Mouse (Mus musculus): ENCODE data around the gene Prdm5. TPM values are rescaled to one million over a fixed set of nuclear protein-coding genes. Genes with fewer than 3 reads are reported as not detected.

Gene Prdm5
- polyA plus RNA-seq, 1 experiment from 2014 or later: 19.8 TPM

DNA sequence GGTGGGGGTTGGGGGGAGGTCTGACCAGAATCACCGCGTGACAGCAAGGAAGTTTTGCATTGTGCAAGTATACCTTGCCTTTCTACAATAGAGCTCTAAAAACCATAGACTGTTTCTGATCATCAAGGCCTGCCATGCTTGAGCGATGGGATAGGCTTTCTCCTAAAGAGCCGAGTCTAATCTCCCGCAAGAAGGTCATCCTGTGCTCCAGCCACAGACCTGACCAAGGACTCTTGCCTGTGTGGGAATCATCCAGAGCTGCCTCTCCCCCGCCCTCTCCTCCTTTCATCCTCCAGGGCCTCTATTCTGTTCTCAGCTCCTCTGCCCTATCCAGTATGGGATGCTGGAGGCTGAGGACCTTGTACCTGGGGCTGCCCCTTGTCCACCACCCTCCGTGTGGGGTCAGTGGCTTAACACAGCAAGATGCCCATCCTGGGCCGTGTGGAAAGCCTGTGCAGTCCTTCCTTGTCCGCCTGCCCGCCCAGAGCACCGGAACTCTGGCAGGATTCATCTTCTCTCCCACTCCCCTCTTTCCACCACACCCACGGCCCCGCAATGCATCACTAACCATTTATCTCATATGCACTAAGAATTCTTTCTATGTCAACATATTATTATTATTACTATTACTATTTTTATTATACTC, 12.9 kb upstream of the Prdm5 start:
- Histone ChIP-seq H3K36me3 (ENCODE audit: control insufficient read depth, insufficient read depth, low read length) (no peaks in the 10 kb centered on the region), H3K4me1 (ENCODE audit: control insufficient read depth, insufficient read depth, low read length) (no peaks in the 10 kb centered on the region), H3K27ac (ENCODE audit: low read depth, low read length) (no peak overlapping the region), H3K4me2 (replicated peaks; ENCODE audit: low read depth, low read length) (no peak overlapping the region), H3K9ac (ENCODE audit: low read depth, low read length) (no peak overlapping the region), H3K4me3 (ENCODE audit: low read length) (no peak overlapping the region), H3K27me3 (ENCODE audit: control insufficient read depth, insufficient read depth, low read length) (no peaks in the 10 kb centered on the region), H3K9me3 (ENCODE audit: control insufficient read depth, low read length) (no peaks in the 10 kb centered on the region)
- ATAC-seq (ENCODE audit: low FRiP score, low TSS enrichment): peak; percentile 52; the same call in 1 of the 2 replicates
- WGBS: 79% methylated on average over 13 of the region's 13 CpGs

GRCm38 (mm10) chr6:65767911-65768310, 10.9 kb upstream of the Prdm5 start:
- H3K27ac ChIP-seq (ENCODE audit: low read depth, low read length): no peak overlapping the region
- 91% methylated on average over 5 of the region's 5 CpGs for WGBS
- ATAC-seq (ENCODE audit: low FRiP score, low TSS enrichment): no peak

GRCm38 (mm10) chr6:65773566-65773965, 5.2 kb upstream of the Prdm5 start:
- 99% methylated on average over 4 of the region's 4 CpGs for WGBS
- H3K4me2 ChIP-seq (replicated peaks; ENCODE audit: low read depth, low read length): no peak overlapping the region
- H3K27me3 ChIP-seq (ENCODE audit: control insufficient read depth, insufficient read depth, low read length): no peaks in the 10 kb centered on the region
- no peaks in the 10 kb centered on the region for H3K4me1 ChIP-seq (ENCODE audit: control insufficient read depth, insufficient read depth, low read length)
- no peak overlapping the region for H3K9ac ChIP-seq (ENCODE audit: low read depth, low read length)
- no peak overlapping the region for H3K27ac ChIP-seq (ENCODE audit: low read depth, low read length)
- no peak overlapping the region for H3K4me3 ChIP-seq (ENCODE audit: low read length)
- no peak for ATAC-seq (ENCODE audit: low FRiP score, low TSS enrichment)
- no peaks in the 10 kb centered on the region for H3K36me3 ChIP-seq (ENCODE audit: control insufficient read depth, insufficient read depth, low read length)
- H3K9me3 ChIP-seq (ENCODE audit: control insufficient read depth, low read length): no peaks in the 10 kb centered on the region

More at GRCm38 (mm10) chr6:65767911-65768310, 10.9 kb upstream of the Prdm5 start:
- Histone ChIP-seq H3K36me3 (ENCODE audit: control insufficient read depth, insufficient read depth, low read length) (no peaks in the 10 kb centered on the region), H3K27me3 (ENCODE audit: control insufficient read depth, insufficient read depth, low read length) (no peaks in the 10 kb centered on the region), H3K9ac (ENCODE audit: low read depth, low read length) (no peak overlapping the region), H3K4me3 (ENCODE audit: low read length) (no peak overlapping the region), H3K4me1 (ENCODE audit: control insufficient read depth, insufficient read depth, low read length) (no peaks in the 10 kb centered on the region), H3K4me2 (replicated peaks; ENCODE audit: low read depth, low read length) (no peak overlapping the region), H3K9me3 (ENCODE audit: control insufficient read depth, low read length) (no peaks in the 10 kb centered on the region)

- Histone ChIP-seq H3K4me2 (replicated peaks; ENCODE audit: low read depth, low read length) (peak overlapping the region; percentile 81), H3K27ac (ENCODE audit: low read depth, low read length) (no peak overlapping the region), H3K4me3 (ENCODE audit: low read length) (peak overlapping the region; percentile 59), H3K27me3 (ENCODE audit: control insufficient read depth, insufficient read depth, low read length) (no peaks in the 10 kb centered on the region), H3K36me3 (ENCODE audit: control insufficient read depth, insufficient read depth, low read length) (no peaks in the 10 kb centered on the region), H3K4me1 (ENCODE audit: control insufficient read depth, insufficient read depth, low read length) (0 out of 2 replicates have a peak, but pooled peaks cover 13% of the 10 kb centered on the region), H3K9me3 (ENCODE audit: control insufficient read depth, low read length) (no peaks in the 10 kb centered on the region), H3K9ac (ENCODE audit: low read depth, low read length) (peak overlapping the region; percentile 69; the same call in 1 of the 2 replicates)
- no peak for ATAC-seq (ENCODE audit: low FRiP score, low TSS enrichment)
- WGBS: 74% methylated on average over 4 of the region's 4 CpGs
These were observed 973 bp downstream of the Prdm5 start for GRCm38 (mm10) chr6:65779689-65780233.

GRCm38 (mm10) chr6:65781441-65781840, 2.7 kb downstream of the Prdm5 start:
- 36% methylated on average over 7 of the region's 7 CpGs for WGBS
- Histone ChIP-seq H3K9ac (ENCODE audit: low read depth, low read length) (no peak overlapping the region), H3K4me1 (ENCODE audit: control insufficient read depth, insufficient read depth, low read length) (0 out of 2 replicates have a peak, but pooled peaks cover 13% of the 10 kb centered on the region), H3K4me3 (ENCODE audit: low read length) (no peak overlapping the region), H3K36me3 (ENCODE audit: control insufficient read depth, insufficient read depth, low read length) (no peaks in the 10 kb centered on the region), H3K27me3 (ENCODE audit: control insufficient read depth, insufficient read depth, low read length) (no peaks in the 10 kb centered on the region), H3K27ac (ENCODE audit: low read depth, low read length) (no peak overlapping the region), H3K9me3 (ENCODE audit: control insufficient read depth, low read length) (no peaks in the 10 kb centered on the region), H3K4me2 (replicated peaks; ENCODE audit: low read depth, low read length) (no peak overlapping the region)
- ATAC-seq (ENCODE audit: low FRiP score, low TSS enrichment): no peak

DNA sequence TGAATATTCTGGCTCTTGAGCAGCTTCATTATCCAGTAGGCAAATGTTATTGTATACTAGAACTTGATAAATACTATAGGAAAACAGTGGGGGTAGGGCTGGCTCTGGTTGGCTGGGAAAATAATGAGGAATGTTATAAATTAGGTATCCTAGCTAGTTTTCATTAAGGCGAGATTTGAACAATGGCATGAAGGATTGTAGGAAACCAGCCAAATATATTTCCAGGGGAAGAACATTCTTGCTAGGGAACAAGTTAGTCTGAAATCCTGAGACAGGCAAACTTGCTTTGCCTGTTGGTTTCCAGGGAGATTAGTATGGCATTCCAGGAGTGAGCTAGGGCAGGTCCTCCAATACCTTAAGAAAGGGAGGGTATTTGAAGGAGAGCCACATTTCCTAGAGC, 4.9 kb downstream of the Prdm5 start:
- H3K9ac ChIP-seq (ENCODE audit: low read depth, low read length): no peak overlapping the region
- H3K27ac ChIP-seq (ENCODE audit: low read depth, low read length): no peak overlapping the region
- no peak overlapping the region for H3K4me2 ChIP-seq (replicated peaks; ENCODE audit: low read depth, low read length)
- 78% methylated on average over 1 of the region's 1 CpGs for WGBS
- no peak overlapping the region for H3K4me3 ChIP-seq (ENCODE audit: low read length)
- no peaks in the 10 kb centered on the region for H3K27me3 ChIP-seq (ENCODE audit: control insufficient read depth, insufficient read depth, low read length)
- no peak for ATAC-seq (ENCODE audit: low FRiP score, low TSS enrichment)
- H3K9me3 ChIP-seq (ENCODE audit: control insufficient read depth, low read length): no peaks in the 10 kb centered on the region
- no peaks in the 10 kb centered on the region for H3K36me3 ChIP-seq (ENCODE audit: control insufficient read depth, insufficient read depth, low read length)
- H3K4me1 ChIP-seq (ENCODE audit: control insufficient read depth, insufficient read depth, low read length): 0 out of 2 replicates have a peak, but pooled peaks cover 13% of the 10 kb centered on the region

DNA sequence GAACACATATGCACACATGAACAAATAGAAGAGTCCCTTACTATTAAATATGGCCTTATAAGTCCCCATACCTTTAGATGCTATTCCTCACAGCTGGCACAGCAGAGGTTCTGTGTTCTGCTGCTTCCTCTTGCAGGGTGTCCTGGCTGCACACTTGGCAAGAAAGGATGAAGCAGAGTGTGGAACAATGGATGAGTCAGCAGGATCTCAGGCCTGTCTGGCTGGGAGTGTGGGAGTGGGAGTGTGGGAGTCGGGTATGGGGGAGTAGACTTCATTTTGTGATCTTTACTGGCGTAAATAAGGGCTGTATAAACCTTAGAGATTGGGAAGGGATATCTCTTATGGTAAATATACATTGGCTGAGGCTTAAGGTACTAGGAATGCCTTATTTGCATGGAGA, 14.1 kb downstream of the Prdm5 start:
- H3K9me3 ChIP-seq (ENCODE audit: control insufficient read depth, low read length): no peaks in the 10 kb centered on the region
- no peaks in the 10 kb centered on the region for H3K27me3 ChIP-seq (ENCODE audit: control insufficient read depth, insufficient read depth, low read length)
- no peak overlapping the region for H3K27ac ChIP-seq (ENCODE audit: low read depth, low read length)
- H3K4me3 ChIP-seq (ENCODE audit: low read length): no peak overlapping the region
- no peak overlapping the region for H3K4me2 ChIP-seq (replicated peaks; ENCODE audit: low read depth, low read length)
- H3K4me1 ChIP-seq (ENCODE audit: control insufficient read depth, insufficient read depth, low read length): no peaks in the 10 kb centered on the region
- no peaks in the 10 kb centered on the region for H3K36me3 ChIP-seq (ENCODE audit: control insufficient read depth, insufficient read depth, low read length)
- WGBS: 41% methylated on average over 2 of the region's 2 CpGs
- peak; percentile 52; the same call in 1 of the 2 replicates for ATAC-seq (ENCODE audit: low FRiP score, low TSS enrichment)
- no peak overlapping the region for H3K9ac ChIP-seq (ENCODE audit: low read depth, low read length)

- WGBS: 80% methylated on average over 3 of the region's 3 CpGs
- no peaks in the 10 kb centered on the region for H3K27me3 ChIP-seq (ENCODE audit: control insufficient read depth, insufficient read depth, low read length)
- no peak for ATAC-seq (ENCODE audit: low FRiP score, low TSS enrichment)
- H3K4me1 ChIP-seq (ENCODE audit: control insufficient read depth, insufficient read depth, low read length): no peaks in the 10 kb centered on the region
- no peak overlapping the region for H3K9ac ChIP-seq (ENCODE audit: low read depth, low read length)
- no peak overlapping the region for H3K27ac ChIP-seq (ENCODE audit: low read depth, low read length)
- no peak overlapping the region for H3K4me2 ChIP-seq (replicated peaks; ENCODE audit: low read depth, low read length)
- H3K9me3 ChIP-seq (ENCODE audit: control insufficient read depth, low read length): no peaks in the 10 kb centered on the region
- H3K36me3 ChIP-seq (ENCODE audit: control insufficient read depth, insufficient read depth, low read length): no peaks in the 10 kb centered on the region
- no peak overlapping the region for H3K4me3 ChIP-seq (ENCODE audit: low read length)
These were observed 17.8 kb downstream of the Prdm5 start for GRCm38 (mm10) chr6:65796552-65796951.

DNA sequence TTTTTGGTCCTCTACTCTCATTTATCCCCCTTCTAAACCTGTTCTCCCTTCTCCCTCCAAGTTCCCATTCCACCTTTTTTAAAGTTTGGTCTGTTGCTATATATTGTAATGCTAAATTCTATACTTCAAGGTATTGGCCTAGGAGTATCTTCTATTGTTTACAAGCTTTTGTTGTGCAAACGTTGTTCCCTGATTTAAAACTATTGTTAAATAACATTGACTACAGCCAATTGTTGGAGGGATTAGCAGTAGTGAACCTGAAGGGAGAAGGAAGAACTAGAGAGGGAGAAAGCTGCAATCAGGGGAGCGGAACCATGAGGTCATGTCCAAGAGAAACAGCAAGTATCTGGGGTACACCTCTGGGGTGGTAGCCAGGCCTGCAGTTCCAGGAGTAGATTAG, 18.5 kb downstream of the Prdm5 start:
- Histone ChIP-seq H3K4me1 (ENCODE audit: control insufficient read depth, insufficient read depth, low read length) (no peaks in the 10 kb centered on the region), H3K9ac (ENCODE audit: low read depth, low read length) (no peak overlapping the region), H3K27me3 (ENCODE audit: control insufficient read depth, insufficient read depth, low read length) (no peaks in the 10 kb centered on the region), H3K27ac (ENCODE audit: low read depth, low read length) (no peak overlapping the region), H3K9me3 (ENCODE audit: control insufficient read depth, low read length) (no peaks in the 10 kb centered on the region), H3K4me3 (ENCODE audit: low read length) (no peak overlapping the region), H3K36me3 (ENCODE audit: control insufficient read depth, insufficient read depth, low read length) (no peaks in the 10 kb centered on the region), H3K4me2 (replicated peaks; ENCODE audit: low read depth, low read length) (no peak overlapping the region)
- ATAC-seq (ENCODE audit: low FRiP score, low TSS enrichment): no peak
- 79% methylated on average over 2 of the region's 2 CpGs for WGBS
